Mouse (Mus musculus): ENCODE measurements around the gene Adam12. TPM values are rescaled to one million over a fixed set of nuclear protein-coding genes. Genes with fewer than 3 reads are reported as not detected.

Adam12 gene
- polyA plus RNA-seq, 1 experiment from 2014 or later, result 0.86 TPM

GRCm38 (mm10) chr7:133842079-133842478 is 389.9 kb downstream of the Adam12 start:
- H3K27me3 ChIP-seq (ENCODE audit: low read depth, poor library complexity, severe bottlenecking), result no peaks in the 10 kb centered on the region
- no peak for DNase-seq (ENCODE audit: low spot score)
- WGBS, result 87% methylated on average over 6 of the region's 6 CpGs
- H3K36me3 ChIP-seq, result no peaks in the 10 kb centered on the region
- no peaks in the 10 kb centered on the region for H3K4me1 ChIP-seq
- H3K4me3 ChIP-seq, result no peak overlapping the region
- no peak overlapping the region for H3K27ac ChIP-seq (replicated peaks)
- H3K9me3 ChIP-seq (replicated peaks), result no peaks in the 10 kb centered on the region

GRCm38 (mm10) chr7:133839546-133839945 is 392.4 kb downstream of the Adam12 start:
- Histone ChIP-seq H3K36me3 (no peaks in the 10 kb centered on the region), H3K4me1 (no peaks in the 10 kb centered on the region), H3K4me3 (no peak overlapping the region), H3K27ac (replicated peaks) (no peak overlapping the region), H3K9me3 (replicated peaks) (no peaks in the 10 kb centered on the region), H3K27me3 (ENCODE audit: low read depth, poor library complexity, severe bottlenecking) (no peaks in the 10 kb centered on the region)
- DNase-seq (ENCODE audit: low spot score), result no peak
- WGBS, result 84% methylated on average over 4 of the region's 4 CpGs

Small RNA genes within 50 kb of the gene (microRNA-seq; reads per million reads assigned to microRNA genes)
- gene Gm23631, result not detected

Other genes starting within 250 kb of the Adam12 start
- not detected in 2 replicates for gene D7Ertd443e, start 153.5 kb upstream of the Adam12 start, polyA plus RNA-seq (2016; fragmentation: Nextera tagmentation; extraction: Ambion mirVana)